Mouse (Mus musculus): Measurements from ENCODE around the gene Sec61b. TPM values are rescaled to one million over a fixed set of nuclear protein-coding genes. Genes with fewer than 3 reads are reported as not detected.

The Sec61b gene
- 132 TPM for polyA plus RNA-seq (2017; shearing (Covaris generic))

DNA sequence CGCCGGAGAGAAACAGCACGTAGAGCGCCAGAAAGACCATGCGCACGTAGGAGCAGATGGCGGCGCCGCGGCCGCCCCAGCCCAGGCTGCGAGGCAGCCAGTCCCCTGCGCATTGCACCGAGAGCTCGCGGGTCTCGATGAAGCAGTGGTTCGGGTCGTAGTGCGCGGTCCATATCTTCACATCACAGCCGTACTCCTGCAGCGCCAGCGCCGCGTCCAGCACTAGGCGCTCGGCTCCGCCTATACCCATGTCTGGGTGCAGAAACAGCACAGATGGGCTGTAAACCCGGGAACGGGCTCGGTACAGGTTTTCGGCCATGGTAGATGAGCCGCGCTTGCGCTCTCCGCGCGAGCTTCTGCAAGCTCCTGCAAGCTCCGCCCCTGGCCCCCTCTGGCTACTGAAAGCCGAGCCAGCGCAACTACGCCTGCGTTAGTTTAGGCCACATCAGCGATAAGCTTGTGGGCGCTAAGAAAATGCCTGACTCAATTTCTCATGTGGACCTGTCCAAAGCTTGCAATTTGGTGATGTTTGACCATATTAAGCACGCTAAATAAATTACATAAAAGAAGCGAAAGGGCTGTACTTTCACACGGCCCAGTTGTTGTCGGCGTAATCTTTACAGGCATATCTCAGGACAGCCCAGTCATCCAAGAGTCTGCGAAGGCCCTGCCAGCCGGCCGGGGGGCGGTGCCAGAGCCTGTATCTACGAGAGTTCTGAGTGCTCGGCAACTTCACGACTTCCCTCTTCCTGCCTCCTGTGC lies at the start of gene Sec61b, which contains the start of gene Alg2:
Gene Sec61b, plus strand, starts transcription at position 691 of the 762 bp plus-strand sequence.
Gene Alg2, minus strand, starts transcription at position 366 of the 762 bp plus-strand sequence.

Other genes with a start within 250 kb of the Sec61b start
- 15.3 TPM for gene Tgfbr1, start 121.4 kb upstream of the Sec61b start, polyA plus RNA-seq (2017; shearing (Covaris generic))
- 11.0 TPM for gene Alg2, start 325 bp upstream of the Sec61b start, polyA plus RNA-seq (2017; shearing (Covaris generic))